Mouse (Mus musculus) midbrain, embryonic 11.5 days (tissue): ENCODE results near the gene Srrm1. TPM values are rescaled to one million over a fixed set of nuclear protein-coding genes. Genes with fewer than 3 reads are reported as not detected.
A peak's percentile ranks its signal among the peaks of the same experiment; 100 is the strongest.

Experiments used
- ATAC-seq: fragments of 200-750 bp; cut with Nextera tagmentation; 2 replicates; pipeline ENCODE4 v1.8.0; 2017; ENCODE audit warnings: moderate TSS enrichment, moderate library complexity; ENCODE audit not compliant: low FRiP score
- DNase-seq: peaks from one replicate; pipeline ENCODE4 v3.0.0; 2015; ENCODE audit warnings: low spot score; ENCODE audit errors: missing footprints
- H3K27ac ChIP-seq: fragments of 300-500 bp; sonication (generic); 2 replicates; pipeline ENCODE4 v1.5.1; 2014; ENCODE audit warnings: low read depth, low read length
- H3K27me3 ChIP-seq: fragments of 300-500 bp; sonication (generic); 2 replicates; pipeline ENCODE4 v1.6.1; 2014; ENCODE audit warnings: mild to moderate bottlenecking, low read length, moderate library complexity, mixed read lengths; ENCODE audit not compliant: control insufficient read depth, insufficient read depth
- H3K36me3 ChIP-seq: fragments of 300-500 bp; sonication (generic); 2 replicates; pipeline ENCODE4 v1.6.1; 2014; ENCODE audit warnings: mild to moderate bottlenecking, low read length, moderate library complexity, mixed read lengths; ENCODE audit not compliant: control insufficient read depth, insufficient read depth
- H3K4me1 ChIP-seq: fragments of 300-500 bp; sonication (generic); 2 replicates; pipeline ENCODE4 v1.6.1; 2014; ENCODE audit warnings: low read length; ENCODE audit not compliant: control insufficient read depth, insufficient read depth
- H3K4me2 ChIP-seq: fragments of 300-500 bp; sonication (generic); 2 replicates; pipeline ENCODE4 v1.6.1; 2014; ENCODE audit warnings: mild to moderate bottlenecking, moderate library complexity
- H3K4me3 ChIP-seq: fragments of 300-500 bp; sonication (generic); 2 replicates; pipeline ENCODE4 v1.5.1; 2014; ENCODE audit warnings: low read depth, low read length
- H3K9ac ChIP-seq: fragments of 300-500 bp; sonication (generic); 2 replicates; pipeline ENCODE4 v1.6.1; 2014; ENCODE audit warnings: low read length
- H3K9me3 ChIP-seq: fragments of 300-500 bp; sonication (generic); 2 replicates; pipeline ENCODE4 v1.6.1; 2016; ENCODE audit warnings: low read length; ENCODE audit not compliant: control insufficient read depth
- WGBS: fragments of 180-500 bp; shearing (Covaris S2); extraction: QIAGEN DNeasy Blood & Tissue Kit; methylation state at CpG from one replicate; pipeline ENCODE4 v1.1.7; 2014; 5-methylcytosine and 5-hydroxymethylcytosine counted together
- polyA plus RNA-seq: library from polyadenylated mRNA; unstranded; fragments of >200 nt; fragmentation: Nextera tagmentation; extraction: Ambion mirVana; gene quantifications from 2 replicates; pipeline ENCODE4 v1.2.1, GENCODE M21; 2014

Gene Srrm1
- polyA plus RNA-seq: 225 and 257 TPM in 2 replicates

DNA sequence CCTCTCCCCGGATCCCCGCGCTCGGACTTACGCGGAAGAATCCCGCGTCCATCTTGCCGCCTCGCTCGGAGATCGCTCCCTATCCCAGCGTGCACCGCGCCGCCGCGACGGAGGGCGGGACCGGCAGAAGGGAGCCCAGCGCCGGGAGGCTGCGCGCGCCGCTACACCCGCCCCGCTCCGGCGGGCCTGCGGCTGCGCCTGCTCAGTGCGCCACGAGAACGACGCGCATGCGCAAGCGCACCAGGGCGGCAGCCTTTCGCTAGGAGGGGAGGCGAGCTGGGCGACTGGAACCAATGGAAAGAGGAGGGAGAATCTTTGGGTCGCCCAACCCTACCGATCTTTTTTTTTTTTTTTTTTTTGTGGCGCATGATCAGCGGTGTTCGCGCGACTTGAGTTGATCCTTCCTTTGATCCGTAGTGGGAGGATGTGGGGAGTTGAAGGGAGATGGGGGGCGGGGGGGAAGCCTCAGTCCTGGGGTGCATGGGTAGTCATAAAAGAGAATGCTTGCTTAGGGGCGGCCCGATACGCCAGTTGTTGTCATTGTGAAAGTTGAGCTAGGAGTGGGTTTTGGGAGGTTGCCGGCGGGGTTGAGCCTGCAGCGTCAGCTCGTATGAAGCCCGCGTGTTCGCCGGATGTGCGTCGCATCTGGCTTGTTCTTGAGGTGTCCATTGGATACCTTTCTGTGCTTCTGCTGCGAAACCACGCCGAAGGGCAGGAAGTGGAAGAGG, at the start of gene Srrm1:
TSS of gene Srrm1 (minus strand) at position 256 of the 728 bp plus-strand sequence.
- WGBS: under 1% methylated on average over 69 of the region's 69 CpGs
- no peaks in the 10 kb centered on the region; the same call in 1 of the 2 replicates for H3K9me3 ChIP-seq
- peak within 1 kb of the TSS; percentile 99 for H3K9ac ChIP-seq
- H3K27ac ChIP-seq: peak within 1 kb of the TSS; percentile 95
- peak within 1 kb of the TSS; percentile 99 for H3K4me3 ChIP-seq
- peak within 1 kb of the TSS; percentile 63 for H3K4me2 ChIP-seq
- DNase-seq (peak; percentile 100), ATAC-seq (peak; percentile 95)
- H3K4me1 ChIP-seq: peaks cover 7% of the 10 kb centered on the region; the same call in 1 of the 2 replicates
- H3K36me3 ChIP-seq: peaks cover 3% of the 10 kb centered on the region; the same call in 1 of the 2 replicates
- no peaks in the 10 kb centered on the region for H3K27me3 ChIP-seq

DNA sequence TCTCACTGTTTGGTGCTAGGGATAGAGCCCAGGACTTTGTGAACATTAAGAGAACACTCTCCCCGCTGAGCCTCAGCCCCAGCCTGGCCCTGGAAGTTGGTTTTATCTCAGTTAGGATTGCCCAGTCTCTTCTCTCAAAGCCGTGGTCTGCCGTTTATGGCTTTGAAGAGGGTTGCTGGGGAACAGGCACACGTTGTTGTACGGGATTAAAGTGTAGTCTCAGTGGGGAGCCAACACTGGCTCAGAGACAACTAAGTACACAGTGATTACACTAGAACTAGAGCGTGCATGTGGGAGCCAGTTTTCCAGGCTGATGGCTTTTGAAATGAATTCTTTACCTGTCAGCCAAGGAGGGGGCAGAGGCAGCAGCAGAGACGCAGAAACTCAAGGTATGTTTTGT, 48.8 kb upstream of the Srrm1 start:
- Histone ChIP-seq H3K4me2 (no peak overlapping the region), H3K36me3 (no peaks in the 10 kb centered on the region), H3K27ac (no peak overlapping the region), H3K4me1 (peaks cover 7% of the 10 kb centered on the region), H3K9ac (no peak overlapping the region), H3K4me3 (no peak overlapping the region), H3K27me3 (peaks cover 24% of the 10 kb centered on the region), H3K9me3 (no peaks in the 10 kb centered on the region)
- DNase-seq: peak; percentile 67
- 11% methylated on average over 7 of the region's 7 CpGs for WGBS
- ATAC-seq: no peak

DNA sequence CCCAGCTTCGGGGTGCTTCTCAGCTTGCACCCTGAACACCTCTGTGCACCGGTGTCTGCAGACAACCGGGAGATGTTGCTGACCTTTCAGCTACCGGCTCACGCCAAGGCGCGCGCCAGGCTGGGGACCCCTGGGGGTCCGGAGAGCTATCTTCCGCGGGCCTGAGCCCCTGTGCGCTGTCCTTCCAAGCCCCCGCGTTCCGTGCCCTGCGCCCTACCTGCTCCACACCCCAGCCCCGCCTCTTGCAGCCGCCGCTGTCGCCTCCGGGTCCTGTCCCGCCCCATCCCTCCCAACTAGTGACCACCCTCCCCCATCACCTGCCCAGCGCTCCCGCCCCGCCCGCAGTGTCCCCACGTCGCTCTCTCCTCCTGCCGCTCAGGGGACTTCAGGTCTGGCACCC, 44.9 kb upstream of the Srrm1 start, which contains the start of gene Ncmap:
TSS of gene Ncmap (minus strand) at position 237 of the 400 bp plus-strand sequence.
- ATAC-seq (no peak), DNase-seq (peak; percentile 91)
- Histone ChIP-seq H3K27me3 (peaks cover 30% of the 10 kb centered on the region), H3K4me3 (peak within 1 kb of the TSS; percentile 23), H3K36me3 (no peaks in the 10 kb centered on the region), H3K4me2 (peak within 1 kb of the TSS; percentile 55), H3K9me3 (no peaks in the 10 kb centered on the region), H3K4me1 (peaks cover 7% of the 10 kb centered on the region), H3K27ac (no peak within 1 kb of the TSS), H3K9ac (peak within 1 kb of the TSS; percentile 30)
- WGBS: 1% methylated on average over 29 of the region's 29 CpGs

DNA sequence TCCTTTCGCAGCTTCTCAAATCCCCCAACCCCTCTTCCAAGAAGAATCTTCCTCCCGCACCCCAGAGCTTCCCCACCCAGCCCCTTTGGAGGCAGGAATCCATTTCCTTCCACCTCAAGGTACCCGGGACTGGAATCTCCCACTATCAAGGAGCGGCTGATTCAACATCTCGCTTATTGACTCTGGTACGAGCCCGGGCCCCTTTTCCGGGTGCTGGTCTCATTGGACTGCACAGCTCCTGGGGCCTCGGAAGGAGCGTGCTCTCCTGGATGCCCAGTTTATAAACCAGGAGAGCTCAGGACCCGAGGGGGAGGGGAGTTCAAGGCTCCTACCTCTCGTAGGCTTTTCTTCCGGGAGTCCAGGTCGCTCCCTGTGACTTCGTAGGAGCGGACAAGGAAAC, 44.4 kb upstream of the Srrm1 start:
- Histone ChIP-seq H3K27ac (no peak overlapping the region), H3K4me1 (peaks cover 7% of the 10 kb centered on the region), H3K4me2 (peak overlapping the region; percentile 55), H3K9ac (peak overlapping the region; percentile 30; the same call in 1 of the 2 replicates), H3K36me3 (no peaks in the 10 kb centered on the region), H3K4me3 (peak overlapping the region; percentile 23), H3K27me3 (peaks cover 30% of the 10 kb centered on the region), H3K9me3 (no peaks in the 10 kb centered on the region)
- WGBS: 6% methylated on average over 16 of the region's 16 CpGs
- DNase-seq: peak; percentile 86
- ATAC-seq: no peak

GRCm38 (mm10) chr4:135396303-135396702, 43.2 kb upstream of the Srrm1 start:
- Histone ChIP-seq H3K36me3 (no peaks in the 10 kb centered on the region), H3K4me2 (no peak overlapping the region), H3K4me3 (no peak overlapping the region), H3K27me3 (peaks cover 30% of the 10 kb centered on the region), H3K27ac (no peak overlapping the region), H3K4me1 (peaks cover 7% of the 10 kb centered on the region), H3K9ac (no peak overlapping the region), H3K9me3 (no peaks in the 10 kb centered on the region)
- WGBS: 88% methylated on average over 5 of the region's 5 CpGs
- DNase-seq (no peak), ATAC-seq (no peak)

DNA sequence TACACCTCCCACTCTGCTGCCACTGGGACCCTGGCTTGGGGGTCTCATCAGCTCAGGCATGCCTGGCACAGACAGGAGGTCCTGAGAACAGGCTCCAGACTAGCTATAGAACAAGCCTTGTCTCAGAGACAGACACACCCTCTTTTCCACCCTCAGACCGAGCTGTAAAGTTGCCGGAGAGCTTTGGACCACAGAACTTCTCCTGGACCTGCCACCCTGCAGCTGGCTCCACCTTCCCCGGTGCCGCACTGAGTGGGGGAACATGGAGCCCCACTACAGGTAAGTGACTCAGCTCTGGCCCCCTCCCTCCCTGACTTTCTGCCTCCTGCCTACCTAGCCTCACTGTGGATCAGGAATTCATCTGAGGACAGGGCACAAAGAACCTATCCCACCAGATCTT, 42.3 kb upstream of the Srrm1 start:
- peaks cover 7% of the 10 kb centered on the region for H3K4me1 ChIP-seq
- no peak for ATAC-seq
- no peak overlapping the region for H3K4me3 ChIP-seq
- no peak overlapping the region for H3K9ac ChIP-seq
- H3K9me3 ChIP-seq: no peaks in the 10 kb centered on the region
- H3K4me2 ChIP-seq: no peak overlapping the region
- peaks cover 30% of the 10 kb centered on the region for H3K27me3 ChIP-seq
- no peak overlapping the region for H3K27ac ChIP-seq
- H3K36me3 ChIP-seq: no peaks in the 10 kb centered on the region
- DNase-seq: no peak
- WGBS: 89% methylated on average over 4 of the region's 4 CpGs

- no peaks in the 10 kb centered on the region for H3K9me3 ChIP-seq
- no peak overlapping the region for H3K27ac ChIP-seq
- no peaks in the 10 kb centered on the region for H3K36me3 ChIP-seq
- H3K4me2 ChIP-seq: no peak overlapping the region
- peaks cover 30% of the 10 kb centered on the region for H3K27me3 ChIP-seq
- 89% methylated on average over 7 of the region's 7 CpGs for WGBS
- DNase-seq: no peak
- no peak overlapping the region for H3K4me3 ChIP-seq
- no peak for ATAC-seq
- no peak overlapping the region for H3K9ac ChIP-seq
- H3K4me1 ChIP-seq: peaks cover 7% of the 10 kb centered on the region
Observed at GRCm38 (mm10) chr4:135394666-135395065, 41.5 kb upstream of the Srrm1 start.

DNA sequence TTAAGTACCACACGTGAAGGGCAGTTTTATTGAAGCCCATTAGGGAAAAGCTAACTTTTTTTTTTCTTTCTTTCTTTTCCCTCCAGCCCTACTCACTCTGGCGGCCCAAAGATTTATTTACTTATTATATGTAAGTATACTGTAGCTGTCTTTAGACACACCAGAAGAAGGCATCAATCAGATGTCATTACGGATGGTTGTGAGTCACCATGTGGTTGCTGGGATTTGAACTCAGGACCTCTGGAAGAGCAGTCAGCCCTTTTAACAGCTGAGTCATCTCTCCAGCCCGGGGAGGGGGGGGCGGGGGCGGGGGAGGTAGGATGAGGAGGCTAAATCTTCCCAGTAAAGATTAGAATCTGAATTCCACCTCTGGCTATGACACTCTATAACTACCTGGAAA, 40.3 kb upstream of the Srrm1 start:
- Histone ChIP-seq H3K9me3 (no peaks in the 10 kb centered on the region), H3K4me3 (no peak overlapping the region), H3K4me2 (no peak overlapping the region), H3K9ac (no peak overlapping the region), H3K27me3 (peaks cover 21% of the 10 kb centered on the region), H3K27ac (no peak overlapping the region), H3K36me3 (no peaks in the 10 kb centered on the region), H3K4me1 (peaks cover 7% of the 10 kb centered on the region)
- no peak for DNase-seq
- ATAC-seq: no peak
- WGBS: 87% methylated on average over 6 of the region's 6 CpGs

DNA sequence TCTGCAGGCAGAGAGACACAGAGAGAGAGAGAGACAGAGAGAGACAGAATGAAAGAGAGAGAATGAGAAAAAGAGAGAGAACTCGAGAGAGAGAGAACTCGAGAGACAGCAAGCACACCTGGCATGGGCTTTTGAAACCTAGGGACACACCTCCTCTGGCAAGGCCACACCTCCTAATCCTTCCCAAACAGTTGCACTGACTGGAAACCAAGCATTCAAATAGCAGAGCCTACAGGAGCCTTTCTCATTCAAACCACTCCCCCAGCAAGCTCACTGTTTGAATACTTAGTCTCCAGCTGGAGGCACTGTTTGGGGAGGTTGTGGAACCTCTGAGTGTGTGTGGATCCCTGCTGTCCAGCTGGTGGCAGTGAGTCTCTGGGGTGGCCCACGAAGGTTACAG, 39.7 kb upstream of the Srrm1 start:
- ATAC-seq (no peak), DNase-seq (no peak)
- no peak overlapping the region for H3K4me2 ChIP-seq
- no peak overlapping the region for H3K27ac ChIP-seq
- H3K4me1 ChIP-seq: peaks cover 2% of the 10 kb centered on the region
- no peaks in the 10 kb centered on the region for H3K9me3 ChIP-seq
- WGBS: 84% methylated on average over 3 of the region's 3 CpGs
- H3K9ac ChIP-seq: no peak overlapping the region
- no peaks in the 10 kb centered on the region for H3K36me3 ChIP-seq
- H3K4me3 ChIP-seq: no peak overlapping the region
- peaks cover 15% of the 10 kb centered on the region for H3K27me3 ChIP-seq
